24 mouse cellular contexts compared by ENCODE assay signal in the genomic region with DNA sequence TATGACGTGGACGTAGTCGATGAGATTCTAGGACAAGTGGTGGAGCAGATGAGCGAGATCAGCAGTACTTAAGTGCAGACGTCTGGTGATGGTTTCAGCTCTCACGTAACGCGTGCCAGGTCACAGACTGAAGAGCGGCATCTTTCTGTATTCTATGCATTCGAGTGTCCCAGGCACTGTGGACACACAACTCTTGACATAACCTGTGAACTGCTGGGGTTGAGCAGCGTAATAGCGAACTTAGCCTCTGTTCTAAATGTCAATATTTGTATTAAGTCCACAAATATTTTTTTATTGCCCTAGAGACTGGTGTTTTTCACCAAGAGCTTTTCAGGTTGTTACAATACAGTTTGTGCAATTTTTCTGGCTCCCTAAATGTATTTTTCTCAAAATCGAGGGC.
"Had no signal": no experiment of that assay in that cellular context is flagged by ENCODE, and none has a peak within 500 bp of the region (broad histone marks: within the 10 kb centered on the region; RNA-seq: fewer than 3 reads in every experiment).

No protein-coding gene starts in this region.

- DNase-seq: gastrocnemius, adult 2 months; gastrocnemius, postnatal 10 days; gastrocnemius, postnatal 25 days; heart, adult 18-20 months; heart, postnatal 10 days; heart, postnatal 4 days; kidney, adult 18-20 months; kidney, adult 8-10 months; kidney, postnatal 10 days; kidney, postnatal 25 days; kidney, postnatal 4 days had no signal

- H3K9ac ChIP-seq: hindbrain, embryonic 12.5 days; hindbrain, embryonic 14.5 days; intestine, embryonic 15.5 days; limb, embryonic 12.5 days had no signal

- H3K4me2 ChIP-seq: heart, embryonic 11.5 days; hindbrain, embryonic 12.5 days; hindbrain, embryonic 14.5 days; intestine, embryonic 15.5 days; limb, embryonic 12.5 days had no signal

- H3K27ac ChIP-seq: gastrocnemius, adult 2 months; hindbrain, embryonic 10.5 days; hindbrain, embryonic 12.5 days; hindbrain, embryonic 14.5 days; intestine, embryonic 15.5 days; layer of hippocampus, adult 2 months; left cerebral cortex, adult 2 months; limb, embryonic 10.5 days; limb, embryonic 12.5 days had no signal

- H3K27me3 ChIP-seq: hindbrain, embryonic 12.5 days; intestine, embryonic 15.5 days; limb, embryonic 12.5 days had no signal

- H3K4me3 ChIP-seq: gastrocnemius, adult 2 months; hindbrain, embryonic 10.5 days; hindbrain, embryonic 12.5 days; intestine, embryonic 15.5 days; layer of hippocampus, adult 2 months; left cerebral cortex, adult 2 months; limb, embryonic 10.5 days; limb, embryonic 12.5 days had no signal

- ATAC-seq: forebrain, embryonic 16.5 days; hindbrain, embryonic 16.5 days; inflammation-experienced regulatory T-cells, adult 6 months; intestine, embryonic 15.5 days; intestine, postnatal 0 days had no signal

- H3K9me3 ChIP-seq: hindbrain, embryonic 12.5 days; intestine, embryonic 15.5 days; limb, embryonic 10.5 days; limb, embryonic 12.5 days had no signal

- H3K4me1 ChIP-seq: hindbrain, embryonic 10.5 days; hindbrain, embryonic 12.5 days; intestine, embryonic 15.5 days; limb, embryonic 10.5 days; limb, embryonic 12.5 days had no signal
